8 mouse cellular contexts compared by ENCODE assay signal in the genomic region with DNA sequence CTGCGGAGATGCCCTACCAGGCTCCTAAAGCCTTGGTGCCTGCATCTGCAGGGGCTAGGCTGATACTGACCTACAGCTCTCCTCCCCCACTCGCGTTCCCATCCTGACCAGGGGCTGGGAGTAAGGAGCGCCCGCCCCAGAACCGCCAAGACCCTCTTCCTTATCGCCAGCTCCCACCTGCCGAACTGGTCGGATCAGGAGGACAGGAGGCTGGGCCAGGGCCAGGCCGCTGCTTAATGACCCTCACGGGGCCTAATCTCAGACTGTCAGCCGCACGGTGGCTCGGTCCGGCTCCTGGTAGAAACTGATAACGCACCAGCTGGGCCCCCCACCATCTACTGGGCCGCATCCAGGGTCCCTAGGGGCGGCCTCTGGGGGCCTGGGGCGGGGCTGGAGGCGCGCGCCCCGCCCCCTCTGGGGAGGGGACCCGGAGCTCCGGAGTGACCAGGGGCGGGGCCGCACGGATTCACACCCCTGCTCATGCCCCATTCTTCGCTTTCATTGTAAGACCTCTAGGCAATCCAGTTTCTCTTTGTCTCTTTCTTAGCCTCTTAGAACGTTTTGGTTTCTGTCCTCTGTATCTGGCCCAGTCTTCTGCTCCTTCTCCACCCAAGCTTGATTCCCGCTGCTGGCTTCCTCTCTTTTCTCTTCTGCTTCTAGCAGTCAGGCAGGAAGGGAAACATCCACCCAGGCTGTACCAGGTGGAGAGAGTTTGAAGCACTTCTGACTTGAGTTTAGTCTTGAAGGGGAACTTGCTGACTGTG. TPM values are rescaled to one million over a fixed set of nuclear protein-coding genes. Genes with fewer than 3 reads are reported as not detected.
DNase-seq lines count a peak whose midpoint lies in the region; ATAC-seq and TF ChIP-seq lines count a peak whose summit lies in the region.

No protein-coding gene starts in this region.

- no peak; the same call in 1 of the 2 replicates for TF ChIP-seq POLR2A in bone marrow, adult 2 months (IDR thresholded peaks at IDR 0.05; ENCODE audit: borderline replicate concordance, control insufficient read depth, low read depth, low read length)

- peak overlapping the region; percentile 56 for H3K4me2 ChIP-seq in forebrain, embryonic 16.5 days (ENCODE audit: low read length)
- H3K4me2 ChIP-seq in intestine, postnatal 0 days (replicated peaks; ENCODE audit: low read depth): peak overlapping the region; percentile 74
- peak overlapping the region; percentile 66 for H3K4me2 ChIP-seq in neural tube, embryonic 14.5 days (ENCODE audit: low read depth, low read length)

- peak; percentile 4 to 14 for DNase-seq in cerebellum, adult 18-20 months
- no peak for DNase-seq in cerebellum, adult 11 months
- DNase-seq in lung, adult 18-20 months: peak; percentile 37 to 46
- DNase-seq in layer of hippocampus, postnatal 25 days (ENCODE audit: extremely low spot score in 1 of 2, low spot score in 1 of 2): no peak

- WGBS in bone marrow, adult 2 months: 1% methylated on average over 31 of the region's 31 CpGs
- WGBS in forebrain, embryonic 16.5 days: under 1% methylated on average over 27 of the region's 31 CpGs
- WGBS in intestine, postnatal 0 days: under 1% methylated on average over 24 of the region's 31 CpGs
- WGBS in neural tube, embryonic 14.5 days: 1% methylated on average over 27 of the region's 31 CpGs

- no peak for TF ChIP-seq CTCF in bone marrow, adult 2 months (IDR thresholded peaks at IDR 0.05; ENCODE audit: control insufficient read depth, insufficient read depth, low read length)
- no peak for TF ChIP-seq CTCF in intestine, postnatal 0 days (IDR thresholded peaks at IDR 0.05; ENCODE audit: low read depth)

- H3K36me3 ChIP-seq in forebrain, embryonic 16.5 days (ENCODE audit: control insufficient read depth, insufficient read depth): no peaks in the 10 kb centered on the region
- no peaks in the 10 kb centered on the region for H3K36me3 ChIP-seq in intestine, postnatal 0 days (ENCODE audit: control insufficient read depth, insufficient read depth)
- no peaks in the 10 kb centered on the region for H3K36me3 ChIP-seq in neural tube, embryonic 14.5 days (ENCODE audit: control insufficient read depth, insufficient read depth, low read length)

- peak overlapping the region; percentile 68 for H3K27ac ChIP-seq in bone marrow, adult 2 months (ENCODE audit: control insufficient read depth, insufficient read depth, low read depth, low read length, poor library complexity)
- H3K27ac ChIP-seq in forebrain, embryonic 16.5 days (ENCODE audit: low read length): no peak overlapping the region
- peak overlapping the region; percentile 86 for H3K27ac ChIP-seq in intestine, postnatal 0 days (ENCODE audit: low read depth, low read length)
- no peak overlapping the region for H3K27ac ChIP-seq in neural tube, embryonic 14.5 days (ENCODE audit: low read depth, low read length)

- ATAC-seq in forebrain, embryonic 16.5 days: peak; percentile 54
- peak; percentile 46 for ATAC-seq in intestine, postnatal 0 days
- peak; percentile 70; the same call in 1 of the 2 replicates for ATAC-seq in neural tube, embryonic 14.5 days (ENCODE audit: low read depth)

- peaks cover 28% of the 10 kb centered on the region for H3K27me3 ChIP-seq in forebrain, embryonic 16.5 days (replicated peaks; ENCODE audit: control insufficient read depth, insufficient read depth, low read length)
- no peaks in the 10 kb centered on the region for H3K27me3 ChIP-seq in intestine, postnatal 0 days (replicated peaks; ENCODE audit: control insufficient read depth, insufficient read depth, low read length)
- peaks cover 6% of the 10 kb centered on the region for H3K27me3 ChIP-seq in neural tube, embryonic 14.5 days (ENCODE audit: control insufficient read depth, insufficient read depth, low read length)

- peak overlapping the region; percentile 35 for H3K4me3 ChIP-seq in bone marrow, adult 2 months (replicated peaks; ENCODE audit: control insufficient read depth, low read depth, low read length)
- H3K4me3 ChIP-seq in forebrain, embryonic 16.5 days (replicated peaks; ENCODE audit: low read length): peak overlapping the region; percentile 43
- H3K4me3 ChIP-seq in intestine, postnatal 0 days (ENCODE audit: low read depth, low read length): peak overlapping the region; percentile 40
- peak overlapping the region; percentile 34 for H3K4me3 ChIP-seq in neural tube, embryonic 14.5 days (ENCODE audit: low read depth, low read length)

- peak overlapping the region; percentile 55 for H3K9ac ChIP-seq in forebrain, embryonic 16.5 days (replicated peaks; ENCODE audit: low read depth, low read length)
- peak overlapping the region; percentile 55; the same call in 1 of the 2 replicates for H3K9ac ChIP-seq in intestine, postnatal 0 days (ENCODE audit: low read depth, low read length)
- peak overlapping the region; percentile 39 for H3K9ac ChIP-seq in neural tube, embryonic 14.5 days (replicated peaks; ENCODE audit: low read depth, low read length)

- no peaks in the 10 kb centered on the region; the same call in none of the 2 replicates for H3K4me1 ChIP-seq in bone marrow, adult 2 months (ENCODE audit: control insufficient read depth, insufficient read depth, low read length)
- peaks cover 9% of the 10 kb centered on the region for H3K4me1 ChIP-seq in forebrain, embryonic 16.5 days (replicated peaks; ENCODE audit: control insufficient read depth, insufficient read depth, low read length)
- peaks cover 4% of the 10 kb centered on the region; the same call in 1 of the 2 replicates for H3K4me1 ChIP-seq in intestine, postnatal 0 days (replicated peaks; ENCODE audit: control insufficient read depth, insufficient read depth, low read length)
- 0 out of 2 replicates have a peak, but pooled peaks cover 3% of the 10 kb centered on the region for H3K4me1 ChIP-seq in neural tube, embryonic 14.5 days (ENCODE audit: control insufficient read depth, insufficient read depth, low read length)

- H3K9me3 ChIP-seq in forebrain, embryonic 16.5 days (ENCODE audit: control insufficient read depth, low read length): no peaks in the 10 kb centered on the region
- no peaks in the 10 kb centered on the region for H3K9me3 ChIP-seq in intestine, postnatal 0 days (ENCODE audit: control insufficient read depth)
- H3K9me3 ChIP-seq in neural tube, embryonic 14.5 days (ENCODE audit: control insufficient read depth, low read length): no peaks in the 10 kb centered on the region

RNA-seq across cellular contexts. Expression of a gene that starts 7.3 kb away (rescaled TPM):
- polyA plus RNA-seq in bone marrow, adult 2 months (2011; ENCODE audit: insufficient read depth, insufficient read length, low replicate concordance, missing spikeins): 212 and 213 TPM in 2 replicates
- polyA plus RNA-seq in forebrain, embryonic 16.5 days (2015; fragmentation: Nextera tagmentation; extraction: Ambion mirVana): 0.46 and 1.2 TPM in 2 replicates
- polyA plus RNA-seq in intestine, postnatal 0 days (2015; fragmentation: Nextera tagmentation; extraction: Ambion mirVana): 358 and 402 TPM in 2 replicates
- polyA plus RNA-seq in neural tube, embryonic 14.5 days (2014; fragmentation: Nextera tagmentation; extraction: Ambion mirVana): 2.4 and 2.7 TPM in 2 replicates
- total RNA-seq in layer of hippocampus, postnatal 25 days (2021): under 1 TPM in 1 of 2 experiments, not detected in 1; 0.71 TPM

RNA-seq across cellular contexts. Expression of a gene that starts 38.2 kb away (rescaled TPM):
- polyA plus RNA-seq in bone marrow, adult 2 months (2011; ENCODE audit: insufficient read depth, insufficient read length, low replicate concordance, missing spikeins): 0.38 and 2.0 TPM in 2 replicates
- polyA plus RNA-seq in forebrain, embryonic 16.5 days (2015; fragmentation: Nextera tagmentation; extraction: Ambion mirVana): 3.0 and 5.9 TPM in 2 replicates
- 0.21 TPM in 2 replicates for polyA plus RNA-seq in intestine, postnatal 0 days (2015; fragmentation: Nextera tagmentation; extraction: Ambion mirVana)
- polyA plus RNA-seq in neural tube, embryonic 14.5 days (2014; fragmentation: Nextera tagmentation; extraction: Ambion mirVana): 10.8 and 11.6 TPM in 2 replicates
- total RNA-seq in layer of hippocampus, postnatal 25 days (2021): 1 to 10 TPM; 7.3 to 7.8 TPM

RNA-seq across cellular contexts. Expression of a gene that starts 39.6 kb away (rescaled TPM):
- 67.9 and 68.4 TPM in 2 replicates for polyA plus RNA-seq in bone marrow, adult 2 months (2011; ENCODE audit: insufficient read depth, insufficient read length, low replicate concordance, missing spikeins)
- polyA plus RNA-seq in forebrain, embryonic 16.5 days (2015; fragmentation: Nextera tagmentation; extraction: Ambion mirVana): 0.25 and 0.62 TPM in 2 replicates
- 0.22 and 0.27 TPM in 2 replicates for polyA plus RNA-seq in intestine, postnatal 0 days (2015; fragmentation: Nextera tagmentation; extraction: Ambion mirVana)
- polyA plus RNA-seq in neural tube, embryonic 14.5 days (2014; fragmentation: Nextera tagmentation; extraction: Ambion mirVana): 2.3 TPM in 2 replicates
- total RNA-seq in layer of hippocampus, postnatal 25 days (2021): 1 to 10 TPM; 1.1 to 1.5 TPM

Comparison
In these comparisons a context has a peak if more than half of its experiments do, and no peak if none do; other contexts are left out.
1. DNase-seq: peak in cerebellum, adult 18-20 months (2 of 2) and lung, adult 18-20 months (2 of 2); none in cerebellum, adult 11 months (single experiment) and layer of hippocampus, postnatal 25 days (0 of 2).
2. H3K27ac ChIP-seq: peak in bone marrow, adult 2 months (single experiment) and intestine, postnatal 0 days (single experiment); none in forebrain, embryonic 16.5 days (single experiment) and neural tube, embryonic 14.5 days (single experiment).
3. RNA of a gene that starts 7.3 kb away (polyA plus RNA-seq): 358 to 402 TPM in intestine, postnatal 0 days and 212 to 213 TPM in bone marrow, adult 2 months; 2.4 to 2.7 TPM in neural tube, embryonic 14.5 days and 0.46 to 1.2 TPM in forebrain, embryonic 16.5 days; every median in the first group is over 10 times any median in the second.
4. RNA of a gene that starts 39.6 kb away (polyA plus RNA-seq): 67.9 to 68.4 TPM in bone marrow, adult 2 months; 2.3 TPM in neural tube, embryonic 14.5 days, 0.22 to 0.27 TPM in intestine, postnatal 0 days and 0.25 to 0.62 TPM in forebrain, embryonic 16.5 days; every median in the first group is over 10 times any median in the second.
5. Peak in every context shown above with its lines, with median percentiles within 50 percentile points of each other: H3K4me3 ChIP-seq, ATAC-seq, H3K4me2 ChIP-seq and H3K9ac ChIP-seq.